Mouse (Mus musculus): Measurements from ENCODE around the gene Dhdh. TPM values are rescaled to one million over a fixed set of nuclear protein-coding genes. Genes with fewer than 3 reads are reported as not detected.
A peak's percentile ranks its signal among the peaks of the same experiment; 100 is the strongest.
"Not testable (repeated sequence)": the region's sequence is repeated elsewhere in the genome, so short reads cannot be mapped to it uniquely, and the experiment has no call there.

Gene Dhdh
- total RNA-seq, 2 experiments from 2014 or later, result 13.1 to 22.9 TPM

DNA sequence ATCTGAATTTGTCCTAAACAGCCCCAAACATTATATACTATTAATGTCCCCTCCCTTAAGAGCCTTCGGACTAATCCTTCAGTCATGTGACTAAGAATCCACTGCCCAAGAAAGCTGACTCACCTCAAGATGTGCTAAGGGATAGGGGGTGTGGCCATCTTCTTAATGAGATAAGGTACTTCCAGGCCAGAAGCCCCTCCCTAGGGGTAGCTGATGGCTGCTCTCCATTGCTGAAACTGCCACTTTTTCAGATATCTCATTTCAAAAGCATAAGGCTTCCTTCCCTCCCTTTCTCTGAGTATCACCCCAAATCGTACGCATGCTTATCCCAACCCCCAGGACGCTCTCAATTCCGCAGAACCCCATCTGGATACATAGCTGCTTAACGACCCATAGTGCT lies 20.0 kb upstream of the Dhdh start:
- intact Hi-C loops (cut with DNase I), result no loop called here
- DNase-seq, result no peak
- peak overlapping the region; percentile 96; the same call in 1 of the 2 replicates for H3K27ac ChIP-seq
- no peak for TF ChIP-seq CTCF (IDR thresholded peaks at IDR 0.05)
- peak overlapping the region; percentile 84 for H3K4me3 ChIP-seq

DNA sequence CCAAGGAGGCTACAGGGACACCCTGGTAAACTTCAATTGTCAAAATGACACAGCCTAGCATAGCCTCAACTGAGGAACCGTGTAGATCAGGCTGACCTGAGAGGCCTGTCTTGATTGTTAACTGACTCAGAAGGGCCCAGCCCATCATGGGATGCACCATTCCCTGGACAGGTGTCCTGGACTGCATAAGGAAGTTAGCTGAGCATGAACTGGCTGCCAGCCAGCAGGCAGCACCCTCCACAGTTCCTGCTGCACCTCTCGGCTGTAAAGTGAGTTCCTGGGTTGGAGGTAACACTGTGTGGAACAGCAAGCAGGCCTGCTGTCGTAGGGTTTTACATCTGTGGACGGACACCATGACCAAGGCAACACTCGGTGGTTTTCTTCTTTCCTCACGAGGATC lies 19.0 kb upstream of the Dhdh start:
- H3K4me3 ChIP-seq, result no peak overlapping the region
- intact Hi-C loops (cut with DNase I), result loop anchor here (1.0 kb wide), 1 partner anchor 29 kb away; no protein-coding TSS in a partner anchor

GRCm38 (mm10) chr7:45498427-45498826 lies 9.8 kb upstream of the Dhdh start:
- no peak for TF ChIP-seq CTCF (IDR thresholded peaks at IDR 0.05)
- DNase-seq, result no peak
- Histone ChIP-seq H3K4me3 (no peak overlapping the region), H3K27ac (no peak overlapping the region)
- intact Hi-C loops (cut with DNase I), result no loop called here

More for the DNA sequence above, 19.0 kb upstream of the Dhdh start:
- no peak overlapping the region for H3K27ac ChIP-seq
- no peak for TF ChIP-seq CTCF (IDR thresholded peaks at IDR 0.05)
- DNase-seq, result no peak

DNA sequence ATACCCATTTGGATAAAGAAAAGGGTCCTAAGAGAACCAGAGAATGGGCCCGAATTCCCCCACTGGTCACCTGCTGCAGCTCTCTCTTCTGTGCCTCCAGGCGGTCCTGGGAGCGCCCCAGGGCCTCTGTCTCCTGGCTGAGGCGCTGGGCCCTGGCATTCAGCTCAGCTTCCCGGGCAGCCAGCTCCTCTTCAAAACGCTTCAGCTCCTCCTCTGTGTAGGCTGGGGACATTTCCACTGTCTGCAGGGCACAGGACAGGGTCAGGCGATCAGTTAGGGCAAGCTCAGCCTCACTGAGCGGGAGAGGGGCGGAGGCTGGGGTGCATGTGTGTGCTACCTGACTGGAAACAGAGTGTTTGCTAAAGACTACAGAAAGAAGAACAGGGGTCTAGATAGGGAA lies 5.9 kb upstream of the Dhdh start:
- H3K27ac ChIP-seq, result peak overlapping the region; percentile 94
- peak; percentile 45 for DNase-seq
- no peak for TF ChIP-seq CTCF (IDR thresholded peaks at IDR 0.05)
- intact Hi-C loops (cut with DNase I), result no loop called here
- no peak overlapping the region for H3K4me3 ChIP-seq

DNA sequence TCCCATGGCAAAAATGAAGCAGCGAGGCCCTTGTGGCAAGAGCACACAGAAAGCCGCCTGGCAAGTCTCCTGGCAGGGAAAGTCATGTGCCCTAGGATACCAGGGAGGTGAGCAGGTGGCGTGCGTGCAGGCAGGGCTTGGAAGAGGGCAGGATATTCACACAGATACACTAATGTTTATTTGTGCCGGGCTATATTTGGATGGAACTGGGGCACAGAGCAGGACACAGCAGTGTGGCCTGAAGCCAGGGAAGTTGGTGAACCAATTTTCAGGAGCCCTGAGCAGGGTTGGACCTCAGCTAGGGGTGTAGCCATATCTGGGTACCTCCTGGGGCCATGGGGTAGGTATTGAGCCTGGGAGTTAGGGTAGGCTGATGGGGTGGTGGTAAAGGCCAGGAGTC lies 4.3 kb upstream of the Dhdh start:
- peak; percentile 84 for DNase-seq
- intact Hi-C loops (cut with DNase I), result no loop called here
- no peak overlapping the region for H3K4me3 ChIP-seq
- H3K27ac ChIP-seq, result peak overlapping the region; percentile 94
- no peak for TF ChIP-seq CTCF (IDR thresholded peaks at IDR 0.05)

- intact Hi-C loops (cut with DNase I), result no loop called here
- DNase-seq, result no peak
- Histone ChIP-seq H3K27ac (peak overlapping the region; percentile 94), H3K4me3 (no peak overlapping the region)
- no peak for TF ChIP-seq CTCF (IDR thresholded peaks at IDR 0.05)
These were observed 3.7 kb upstream of the Dhdh start for GRCm38 (mm10) chr7:45492225-45492844.

GRCm38 (mm10) chr7:45491264-45491663 lies 2.7 kb upstream of the Dhdh start:
- peak; percentile 38 for DNase-seq
- Histone ChIP-seq H3K27ac (peak overlapping the region; percentile 94), H3K4me3 (peak overlapping the region; percentile 26; the same call in 1 of the 2 replicates)
- no peak for TF ChIP-seq CTCF (IDR thresholded peaks at IDR 0.05)
- intact Hi-C loops (cut with DNase I), result no loop called here

GRCm38 (mm10) chr7:45490822-45491221 lies 2.2 kb upstream of the Dhdh start:
- H3K4me3 ChIP-seq, result no peak overlapping the region
- intact Hi-C loops (cut with DNase I), result no loop called here
- no peak for TF ChIP-seq CTCF (IDR thresholded peaks at IDR 0.05)
- peak overlapping the region; percentile 94 for H3K27ac ChIP-seq
- DNase-seq, result no peak

- H3K27ac ChIP-seq, result peak overlapping the region; percentile 89; the same call in 1 of the 2 replicates
- intact Hi-C loops (cut with DNase I), result no loop called here
- H3K4me3 ChIP-seq, result no peak overlapping the region
These were observed 973 bp upstream of the Dhdh start for GRCm38 (mm10) chr7:45489578-45489977.

GRCm38 (mm10) chr7:45487861-45488292 lies 728 bp downstream of the Dhdh start:
- no peak for TF ChIP-seq CTCF (IDR thresholded peaks at IDR 0.05)
- H3K4me3 ChIP-seq, result peak overlapping the region; percentile 82
- DNase-seq, result no peak
- H3K27ac ChIP-seq, result peak overlapping the region; percentile 89
- intact Hi-C loops (cut with DNase I), result no loop called here

More at GRCm38 (mm10) chr7:45489578-45489977, 973 bp upstream of the Dhdh start:
- no peak for DNase-seq
- TF ChIP-seq CTCF (IDR thresholded peaks at IDR 0.05), result no peak

DNA sequence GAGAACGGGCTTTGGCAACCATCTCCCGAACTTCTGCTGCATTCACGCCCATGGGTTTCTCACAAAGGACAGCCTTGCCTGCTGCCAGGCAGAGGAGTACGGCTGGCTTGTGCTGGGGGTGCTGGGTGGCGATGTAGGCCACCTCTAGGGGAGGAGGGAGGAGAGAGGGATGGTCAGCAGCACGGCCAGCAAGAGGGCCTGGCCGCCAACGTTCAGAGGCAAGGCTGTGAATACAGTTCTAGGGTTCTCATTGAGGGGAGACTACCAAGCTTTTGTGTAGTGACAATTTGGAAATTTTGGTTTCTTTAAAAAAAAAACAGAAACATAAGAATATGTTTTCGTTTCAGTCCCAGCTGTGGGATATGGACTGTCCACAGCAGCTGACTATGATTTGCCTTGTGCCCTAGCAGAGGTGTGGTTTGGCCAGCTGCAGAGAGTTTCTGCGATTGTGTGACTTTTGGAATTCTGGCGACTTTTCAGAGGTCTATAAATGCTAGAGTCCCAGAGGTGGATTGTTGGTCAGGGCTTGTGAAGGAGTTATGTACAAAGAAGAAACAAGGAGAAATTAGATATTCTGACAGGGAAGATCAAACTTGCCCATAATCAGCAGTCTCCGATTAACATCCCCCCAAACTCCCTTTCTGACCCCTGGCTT lies 1.7 kb downstream of the Dhdh start, which contains the start of gene Gm45808:
Gene Gm45808 (minus strand): TSS at position 51 of the 655 bp plus-strand sequence.
- H3K27ac ChIP-seq, result peak within 1 kb of the TSS; percentile 89; the same call in 1 of the 2 replicates
- no peak for TF ChIP-seq CTCF (IDR thresholded peaks at IDR 0.05)
- no peak for DNase-seq
- H3K4me3 ChIP-seq, result no peak within 1 kb of the TSS
- intact Hi-C loops (cut with DNase I), result no loop called here

- DNase-seq, result no peak
- Histone ChIP-seq H3K4me3 (no peak overlapping the region), H3K27ac (no peak overlapping the region)
- no peak for TF ChIP-seq CTCF (IDR thresholded peaks at IDR 0.05)
- intact Hi-C loops (cut with DNase I), result no loop called here
These were observed 2.4 kb downstream of the Dhdh start for GRCm38 (mm10) chr7:45486158-45486557.

- H3K4me3 ChIP-seq; DNase-seq; H3K27ac ChIP-seq; intact Hi-C loops (cut with DNase I): not testable (repeated sequence)
These were observed 3.6 kb downstream of the Dhdh start for GRCm38 (mm10) chr7:45484985-45485384.

Measured in gastrocnemius, adult 2 months (tissue).